23 mouse cellular contexts compared by ENCODE assay signal in genomic region chr11:6949051-6949450, GRCm38 (mm10).
"Had no signal": no experiment of that assay in that cellular context is flagged by ENCODE, and none has a peak within 500 bp of the region (broad histone marks: within the 10 kb centered on the region; RNA-seq: fewer than 3 reads in every experiment).

No protein-coding gene starts in this region.

- H3K4me3 ChIP-seq: gastrocnemius, adult 2 months; heart, embryonic 10.5 days; heart, embryonic 12.5 days; hindbrain, embryonic 10.5 days; hindbrain, embryonic 12.5 days; intestine, embryonic 15.5 days; layer of hippocampus, adult 2 months; left cerebral cortex, adult 2 months; limb, embryonic 10.5 days; limb, embryonic 12.5 days had no signal

- DNase-seq: gastrocnemius, adult 2 months; gastrocnemius, postnatal 10 days; gastrocnemius, postnatal 25 days; heart, adult 18-20 months; heart, postnatal 10 days; heart, postnatal 4 days; kidney, adult 18-20 months; kidney, adult 8-10 months; kidney, postnatal 25 days; liver had no signal

- H3K27ac ChIP-seq: gastrocnemius, adult 2 months; heart, embryonic 10.5 days; hindbrain, embryonic 10.5 days; hindbrain, embryonic 12.5 days; intestine, embryonic 15.5 days; layer of hippocampus, adult 2 months; left cerebral cortex, adult 2 months; limb, embryonic 10.5 days; limb, embryonic 12.5 days had no signal

- H3K36me3 ChIP-seq: heart, embryonic 10.5 days; heart, embryonic 12.5 days; hindbrain, embryonic 10.5 days; hindbrain, embryonic 12.5 days; intestine, embryonic 15.5 days; limb, embryonic 10.5 days; limb, embryonic 12.5 days had no signal

- H3K4me2 ChIP-seq: heart, embryonic 12.5 days; hindbrain, embryonic 12.5 days; intestine, embryonic 15.5 days; limb, embryonic 12.5 days; liver, embryonic 11.5 days had no signal

- H3K27me3 ChIP-seq: heart, embryonic 12.5 days; hindbrain, embryonic 12.5 days; intestine, embryonic 15.5 days; limb, embryonic 12.5 days had no signal

- H3K9me3 ChIP-seq: heart, embryonic 10.5 days; heart, embryonic 12.5 days; hindbrain, embryonic 10.5 days; hindbrain, embryonic 12.5 days; intestine, embryonic 15.5 days; limb, embryonic 10.5 days; limb, embryonic 12.5 days had no signal

- H3K9ac ChIP-seq: heart, embryonic 12.5 days; hindbrain, embryonic 12.5 days; intestine, embryonic 15.5 days; limb, embryonic 12.5 days had no signal

- H3K4me1 ChIP-seq: heart, embryonic 10.5 days; heart, embryonic 12.5 days; hindbrain, embryonic 10.5 days; hindbrain, embryonic 12.5 days; intestine, embryonic 15.5 days; limb, embryonic 10.5 days; limb, embryonic 12.5 days had no signal

- ATAC-seq: hindbrain, embryonic 16.5 days; inflammation-experienced regulatory T-cells, adult 6 months; intestine, embryonic 15.5 days; intestine, postnatal 0 days had no signal
